Comparison of ENCODE assay signal across 17 mouse cellular contexts in the genomic region with DNA sequence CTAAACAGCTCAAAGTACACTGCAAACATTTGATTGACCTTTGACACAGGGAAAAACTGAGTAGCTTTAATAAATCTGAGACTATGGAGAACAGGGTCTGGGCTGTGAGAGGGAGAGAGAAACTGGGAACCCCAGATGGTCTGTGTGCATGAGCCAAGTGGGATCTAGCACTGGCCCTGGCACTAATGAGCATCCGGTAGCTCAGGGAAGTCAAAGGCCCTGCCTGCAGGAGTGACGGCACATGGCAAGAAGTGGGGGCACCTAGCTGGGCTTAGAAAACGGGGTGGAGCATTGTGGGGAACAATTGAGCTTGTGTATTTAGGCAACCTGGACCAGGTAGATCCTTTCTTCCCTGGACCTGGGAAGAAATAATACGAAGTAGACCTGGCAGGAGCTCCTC. TPM values are rescaled to one million over a fixed set of nuclear protein-coding genes. Genes with fewer than 3 reads are reported as not detected.
DNase-seq lines count a peak whose midpoint lies in the region; ATAC-seq and TF ChIP-seq lines count a peak whose summit lies in the region.
"Had no signal": no experiment of that assay in that cellular context is flagged by ENCODE, and none has a peak within 500 bp of the region (broad histone marks: within the 10 kb centered on the region; RNA-seq: fewer than 3 reads in every experiment).

No protein-coding gene starts in this region.

- no peak overlapping the region for H3K27ac ChIP-seq in liver, adult 2 months (replicated peaks; ENCODE audit: insufficient read depth, low read depth, low read length)
- peak overlapping the region; percentile 74 for H3K27ac ChIP-seq in MEL (ENCODE audit: control insufficient read depth, low read depth, low read length)
- H3K27ac ChIP-seq: hindbrain, embryonic 12.5 days; limb, embryonic 13.5 days; midbrain, embryonic 13.5 days; neural tube, embryonic 15.5 days had no signal

- peaks cover 9% of the 10 kb centered on the region; the same call in 1 of the 2 replicates for H3K79me2 ChIP-seq in liver, adult 2 months (ENCODE audit: control insufficient read depth, insufficient read depth, low read length)
- no peaks in the 10 kb centered on the region for H3K79me2 ChIP-seq in MEL (ENCODE audit: control insufficient read depth, insufficient read depth, low read length, poor library complexity)

- TF ChIP-seq POLR2A in liver, adult 2 months (IDR thresholded peaks at IDR 0.05; ENCODE audit: extremely low read depth, insufficient read depth, low read length) = no peak
- no peak for TF ChIP-seq POLR2A in MEL (IDR thresholded peaks at IDR 0.05; ENCODE audit: control insufficient read depth in 1 of 2, insufficient read depth in 1 of 2, low read depth in 1 of 2, low read length in 2 of 2, poor library complexity in 1 of 2)

- no peak overlapping the region for H3K9ac ChIP-seq in liver, adult 2 months (ENCODE audit: low read depth, low read length)
- H3K9ac ChIP-seq in MEL (ENCODE audit: control insufficient read depth, low read depth, low read length, poor library complexity, severe bottlenecking) = no peak overlapping the region
- H3K9ac ChIP-seq: hindbrain, embryonic 12.5 days; limb, embryonic 13.5 days; midbrain, embryonic 13.5 days; neural tube, embryonic 15.5 days had no signal

- H3K27me3 ChIP-seq in liver, adult 2 months (ENCODE audit: control insufficient read depth, insufficient read depth, low read length) = no peaks in the 10 kb centered on the region
- no peaks in the 10 kb centered on the region for H3K27me3 ChIP-seq in MEL (ENCODE audit: control insufficient read depth in 1 of 2, insufficient read depth in 2 of 2, low read length in 2 of 2)
- H3K27me3 ChIP-seq: hindbrain, embryonic 12.5 days; limb, embryonic 13.5 days; midbrain, embryonic 13.5 days; neural tube, embryonic 15.5 days had no signal

- H3K4me1 ChIP-seq in liver, adult 2 months (ENCODE audit: control insufficient read depth, insufficient read depth, low read length) = peaks cover 22% of the 10 kb centered on the region
- peaks cover 7 to 37% of the 10 kb centered on the region in 2 experiments for H3K4me1 ChIP-seq in MEL (ENCODE audit: control insufficient read depth in 1 of 2, insufficient read depth in 2 of 2, low read length in 2 of 2)
- H3K4me1 ChIP-seq: hindbrain, embryonic 12.5 days; limb, embryonic 13.5 days; midbrain, embryonic 13.5 days; neural tube, embryonic 15.5 days had no signal

- ATAC-seq in cerebellum, adult (ENCODE audit: insufficient number of reproducible peaks, low FRiP score, low TSS enrichment) = peak; percentile 63
- ATAC-seq in megakaryocyte-erythroid progenitor cell, adult 5-6 weeks (replicated peaks; ENCODE audit: low FRiP score, low TSS enrichment, poor library complexity, severe bottlenecking) = no peak
- ATAC-seq: CD4-positive, CD25-positive, alpha-beta regulatory T cell, adult 4 months; midbrain, embryonic 13.5 days had no signal

- TF ChIP-seq EP300 in MEL (IDR thresholded peaks at IDR 0.05; ENCODE audit: low read depth in 1 of 2, low read length in 2 of 2) = no peak

- DNase-seq in cerebellum, postnatal 4 days (ENCODE audit: low spot score in 2 of 2) = no peak
- peak; percentile 36 for DNase-seq in liver, adult 2 months (ENCODE audit: extremely low read depth, low read depth, low spot score)
- DNase-seq in liver = no peak
- DNase-seq in MEL (ENCODE audit: low read depth, low spot score) = no peak
- peak; percentile 61 to 65 for DNase-seq in cerebellum, postnatal 10 days
- DNase-seq in heart, postnatal 4 days = no peak
- DNase-seq: adrenal gland, adult 8-10 months; gastrocnemius, postnatal 25 days had no signal

- no peak overlapping the region for H3K4me3 ChIP-seq in liver, adult 2 months (ENCODE audit: insufficient read depth, low read depth, low read length)
- H3K4me3 ChIP-seq in MEL (ENCODE audit: control insufficient read depth in 1 of 2, insufficient read depth in 1 of 2, low read depth in 2 of 2, low read length in 2 of 2) = no peak overlapping the region
- H3K4me3 ChIP-seq: hindbrain, embryonic 12.5 days; limb, embryonic 13.5 days; midbrain, embryonic 13.5 days; myocyte; neural tube, embryonic 15.5 days had no signal

- WGBS in liver, adult 2 months = 44% methylated on average over 4 of the region's 4 CpGs

- TF ChIP-seq RAD21 in MEL (IDR thresholded peaks at IDR 0.05; ENCODE audit: low read depth, low read length) = no peak

- TF ChIP-seq CTCF in liver, adult 2 months (IDR thresholded peaks at IDR 0.05; ENCODE audit: low read depth, low read length) = no peak
- no peak for TF ChIP-seq CTCF in MEL (IDR thresholded peaks at IDR 0.05 in 2 of 3, conservative IDR thresholded peaks at IDR 0.05 in 1 of 3; ENCODE audit: control insufficient read depth in 1 of 3, insufficient read depth in 1 of 3, low read depth in 2 of 3, low read length in 3 of 3, poor library complexity in 1 of 3, severe bottlenecking in 1 of 3)

- no peaks in the 10 kb centered on the region for H3K9me3 ChIP-seq in MEL (replicated peaks; ENCODE audit: insufficient read depth, low read length)
- H3K9me3 ChIP-seq: G1E; hindbrain, embryonic 12.5 days; limb, embryonic 13.5 days; midbrain, embryonic 13.5 days; neural tube, embryonic 15.5 days had no signal

- no peaks in the 10 kb centered on the region for H3K36me3 ChIP-seq in liver, adult 2 months (ENCODE audit: control insufficient read depth, insufficient read depth, low read length)
- peaks cover 0 to 36% of the 10 kb centered on the region in 2 experiments; a peak in 2 of 4 replicates for H3K36me3 ChIP-seq in MEL (ENCODE audit: control insufficient read depth in 1 of 2, insufficient read depth in 2 of 2, low read length in 2 of 2)
- H3K36me3 ChIP-seq: hindbrain, embryonic 12.5 days; limb, embryonic 13.5 days; midbrain, embryonic 13.5 days; neural tube, embryonic 15.5 days had no signal

TF ChIP-seq in MEL, 35 proteins besides CTCF, POLR2A, EP300 and RAD21:
- TF ChIP-seq NELFE (IDR thresholded peaks at IDR 0.05; ENCODE audit: low read depth, low read length) = no peak
- TF ChIP-seq CHD1 (IDR thresholded peaks at IDR 0.05; ENCODE audit: low read depth, low read length) = no peak
- no peak for TF ChIP-seq NRF1 (IDR thresholded peaks at IDR 0.05; ENCODE audit: insufficient read depth, low read depth, low read length, poor library complexity, severe bottlenecking)
- no peak for TF ChIP-seq SIN3A (IDR thresholded peaks at IDR 0.05; ENCODE audit: low read length)
- no peak for TF ChIP-seq MEF2A (IDR thresholded peaks at IDR 0.05; ENCODE audit: extremely low read depth, insufficient replicate concordance, low read depth, low read length, poor library complexity, severe bottlenecking)
- TF ChIP-seq ZKSCAN1 (IDR thresholded peaks at IDR 0.05; ENCODE audit: low read depth, low read length) = no peak
- no peak for TF ChIP-seq CHD2 (IDR thresholded peaks at IDR 0.05; ENCODE audit: low read length)
- no peak for TF ChIP-seq POLR2AphosphoS2 (IDR thresholded peaks at IDR 0.05; ENCODE audit: low read length)
- no peak for TF ChIP-seq HCFC1 (IDR thresholded peaks at IDR 0.05; ENCODE audit: low read depth, low read length)
- TF ChIP-seq MAZ (IDR thresholded peaks at IDR 0.05; ENCODE audit: low read depth, low read length) = no peak
- no peak for TF ChIP-seq TCF12 (IDR thresholded peaks at IDR 0.05; ENCODE audit: low read depth, low read length)
- TF ChIP-seq MYC (IDR thresholded peaks at IDR 0.05; ENCODE audit: low read depth, low read length) = no peak
- TF ChIP-seq ETS1 (IDR thresholded peaks at IDR 0.05; ENCODE audit: low read depth, low read length) = no peak
- no peak for TF ChIP-seq MYB (IDR thresholded peaks at IDR 0.05; ENCODE audit: low read depth, low read length)
- TF ChIP-seq ELF1 (IDR thresholded peaks at IDR 0.05; ENCODE audit: low read depth, low read length) = no peak
- no peak for TF ChIP-seq KAT2A (conservative IDR thresholded peaks at IDR 0.05; ENCODE audit: low read depth, low read length)
- TF ChIP-seq GABPA (IDR thresholded peaks at IDR 0.05; ENCODE audit: low read depth, low read length) = no peak
TF ChIP-seq in MEL: peak in this region for 0.

RNA-seq across cellular contexts. Expression of a gene that starts 25.1 kb away (rescaled TPM):
- 6.3 and 8.5 TPM in 2 replicates for total RNA-seq in liver, adult 2 months (2014; rRNA removed)
- 13.3 and 14.3 TPM in 2 replicates for polyA plus RNA-seq in liver, adult 2 months (2012; rRNA removed)
- 6.6 and 7.8 TPM in 2 replicates for total RNA-seq in MEL (2012; rRNA removed)
- 1 to 10 TPM in 1 of 2 experiments, not detected in 1; 9.1 TPM for polyA plus RNA-seq in MEL (2012; ENCODE audit: insufficient read depth in 1 of 2, insufficient read length in 2 of 2, low read depth in 1 of 2, low replicate concordance in 2 of 2, missing spikeins in 1 of 2)
- total RNA-seq in megakaryocyte-erythroid progenitor cell, adult 5-6 weeks (2014; fragmentation: Nextera tagmentation) = 0.81 and 3.9 TPM in 2 replicates
- total RNA-seq in megakaryocyte-erythroid progenitor cell, adult 5-6 weeks (2017) = 0.38 and 2.3 TPM in 2 replicates
- 1 to 10 TPM; 3.5 to 4.6 TPM for total RNA-seq in heart, postnatal 4 days (2021)

Comparison
In these comparisons a context has a peak if more than half of its experiments do, and no peak if none do; other contexts are left out.
1. DNase-seq: peak in liver, adult 2 months (single experiment) and cerebellum, postnatal 10 days (2 of 2); none in cerebellum, postnatal 4 days (0 of 2), liver (single experiment), MEL (single experiment) and heart, postnatal 4 days (single experiment).